Mouse (Mus musculus) spleen, adult 2 months (tissue): ENCODE results near the gene Prodh2. TPM values are rescaled to one million over a fixed set of nuclear protein-coding genes. Genes with fewer than 3 reads are reported as not detected.

Experiments used
- DNase-seq, 2 experiments: peaks; one replicate each; pipeline versions ENCODE4 v3.0.0 to v3.0.0-alpha.2; 2012 to 2021; ENCODE audit warnings: low spot score in 2 of 2, low read depth in 1 of 2
- H3K27ac ChIP-seq: fragments of 200-500 bp; 2 replicates; pipeline ENCODE4 v1.5.1; 2012; ENCODE audit warnings: low read length, inconsistent platforms; ENCODE audit not compliant: insufficient read depth
- H3K27me3 ChIP-seq: fragments of 200-500 bp; 2 replicates; pipeline ENCODE4 v1.6.1; 2012; ENCODE audit warnings: mild to moderate bottlenecking, moderate library complexity, low read length, inconsistent platforms; ENCODE audit not compliant: control insufficient read depth, insufficient read depth
- H3K36me3 ChIP-seq: fragments of 200-500 bp; 2 replicates; pipeline ENCODE4 v1.6.1; 2012; ENCODE audit warnings: mild to moderate bottlenecking, low read length, inconsistent platforms; ENCODE audit not compliant: control insufficient read depth, insufficient read depth
- H3K4me1 ChIP-seq: fragments of 200-500 bp; 2 replicates; pipeline ENCODE4 v1.6.1; 2011; ENCODE audit warnings: inconsistent platforms; ENCODE audit not compliant: control insufficient read depth, insufficient read depth, insufficient read length
- H3K4me3 ChIP-seq: fragments of 200-500 bp; 2 replicates; pipeline ENCODE4 v1.5.1; 2011; ENCODE audit warnings: mild to moderate bottlenecking, inconsistent platforms; ENCODE audit not compliant: insufficient read depth, insufficient read length; ENCODE audit errors: extremely low read depth
- CTCF ChIP-seq: fragments of 200-500 bp; IDR thresholded peaks from 2 replicates; pipeline ENCODE4 v1.5.1; 2011; ENCODE audit warnings: mild to moderate bottlenecking, inconsistent platforms; ENCODE audit not compliant: insufficient read depth, insufficient read length, insufficient replicate concordance; ENCODE audit errors: extremely low read depth
- POLR2A ChIP-seq: fragments of 200-500 bp; IDR thresholded peaks from 2 replicates; pipeline ENCODE4 v1.6.1; 2011; ENCODE audit warnings: low read depth, low read length, inconsistent platforms
- WGBS: fragments of 180-500 bp; shearing (Covaris S2); methylation state at CpG from one replicate; pipeline ENCODE4 v1.1.7; 2018; 5-methylcytosine and 5-hydroxymethylcytosine counted together
- polyA plus RNA-seq: library from polyadenylated mRNA; depleted of rRNA; stranded (reverse); fragments of >200 nt; gene quantifications from 2 replicates; pipeline ENCODE4 v1.2.3, GENCODE M21; 2012

Prodh2 gene
- polyA plus RNA-seq, 1 experiment, result 0.04 TPM

DNA sequence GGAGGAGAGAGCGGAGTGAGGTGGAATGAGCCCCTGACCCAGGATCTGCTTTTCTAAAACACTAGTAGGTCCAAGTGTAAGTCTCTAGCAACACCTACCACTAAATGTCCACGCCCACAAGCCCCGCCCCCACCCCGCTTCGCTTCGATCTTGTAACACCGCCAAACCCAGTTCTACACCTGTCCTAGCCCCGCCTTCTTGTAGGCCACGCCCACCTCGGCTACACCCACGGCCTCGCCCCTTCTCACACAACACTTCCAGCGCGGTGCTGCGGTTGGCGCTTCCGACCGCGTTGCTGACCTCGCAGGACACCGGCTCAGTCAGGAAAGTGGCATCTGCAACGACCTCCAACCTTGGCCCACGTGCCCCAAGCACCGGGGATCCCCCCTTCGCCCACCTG, 39.7 kb upstream of the Prodh2 start:
- 2% methylated on average over 24 of the region's 25 CpGs for WGBS
- no peak for TF ChIP-seq POLR2A
- no peak for TF ChIP-seq CTCF
- no peak overlapping the region for H3K4me3 ChIP-seq
- peaks cover 8% of the 10 kb centered on the region; the same call in 1 of the 2 replicates for H3K4me1 ChIP-seq
- no peaks in the 10 kb centered on the region for H3K36me3 ChIP-seq
- peak in 1 of 2 experiments; percentile 39 for DNase-seq
- H3K27me3 ChIP-seq, result peaks cover 20% of the 10 kb centered on the region
- no peak overlapping the region for H3K27ac ChIP-seq

DNA sequence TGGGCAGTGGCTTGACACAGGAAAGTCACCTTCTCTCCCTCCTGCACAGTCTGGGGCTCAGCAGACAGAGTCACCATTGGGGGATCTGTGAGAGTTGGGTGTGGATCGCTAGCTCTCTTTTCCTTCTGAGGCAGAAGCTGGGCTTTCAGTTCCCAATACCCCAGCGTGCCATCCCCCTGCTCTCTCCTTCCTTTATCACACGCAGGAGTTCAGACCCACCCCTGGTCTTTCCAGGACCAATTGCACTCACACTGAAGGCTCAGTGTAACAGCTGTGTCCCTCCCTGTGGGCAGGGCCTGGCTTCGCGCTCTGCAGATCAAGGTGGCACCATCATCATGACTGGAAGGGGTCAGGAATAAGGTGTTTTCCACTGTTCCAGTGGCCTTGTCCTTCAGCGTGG, 39.2 kb upstream of the Prodh2 start:
- H3K36me3 ChIP-seq, result no peaks in the 10 kb centered on the region
- no peak for DNase-seq
- WGBS, result 10% methylated on average over 6 of the region's 6 CpGs
- peaks cover 20% of the 10 kb centered on the region for H3K27me3 ChIP-seq
- TF ChIP-seq CTCF (no peak), POLR2A (no peak)
- peaks cover 8% of the 10 kb centered on the region; the same call in 1 of the 2 replicates for H3K4me1 ChIP-seq
- H3K27ac ChIP-seq, result no peak overlapping the region
- H3K4me3 ChIP-seq, result no peak overlapping the region

DNA sequence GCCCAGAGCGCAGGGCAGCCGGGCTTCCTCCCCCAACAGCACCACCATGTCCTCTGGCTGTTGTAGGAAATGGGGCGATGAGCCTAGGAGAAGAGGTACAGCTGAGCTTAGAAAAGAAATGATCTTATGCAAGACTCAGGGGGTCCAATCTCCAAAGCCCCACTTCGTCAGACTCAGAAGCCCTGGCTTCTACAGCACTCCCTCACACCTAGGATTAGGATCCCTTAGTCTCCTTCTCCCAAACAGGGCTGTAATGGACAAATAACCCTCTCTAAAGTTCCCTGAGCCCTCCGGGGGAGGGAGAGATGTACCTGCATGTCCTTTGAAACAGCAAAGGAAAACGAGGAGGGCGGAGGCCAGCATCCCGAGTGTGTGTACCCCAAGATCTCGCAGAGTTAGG, 36.9 kb upstream of the Prodh2 start:
- DNase-seq, result no peak
- TF ChIP-seq CTCF (no peak), POLR2A (no peak)
- no peak overlapping the region for H3K27ac ChIP-seq
- WGBS, result 7% methylated on average over 9 of the region's 9 CpGs
- no peak overlapping the region for H3K4me3 ChIP-seq
- H3K36me3 ChIP-seq, result no peaks in the 10 kb centered on the region
- peaks cover 8% of the 10 kb centered on the region; the same call in 1 of the 2 replicates for H3K4me1 ChIP-seq
- H3K27me3 ChIP-seq, result peaks cover 22% of the 10 kb centered on the region

DNA sequence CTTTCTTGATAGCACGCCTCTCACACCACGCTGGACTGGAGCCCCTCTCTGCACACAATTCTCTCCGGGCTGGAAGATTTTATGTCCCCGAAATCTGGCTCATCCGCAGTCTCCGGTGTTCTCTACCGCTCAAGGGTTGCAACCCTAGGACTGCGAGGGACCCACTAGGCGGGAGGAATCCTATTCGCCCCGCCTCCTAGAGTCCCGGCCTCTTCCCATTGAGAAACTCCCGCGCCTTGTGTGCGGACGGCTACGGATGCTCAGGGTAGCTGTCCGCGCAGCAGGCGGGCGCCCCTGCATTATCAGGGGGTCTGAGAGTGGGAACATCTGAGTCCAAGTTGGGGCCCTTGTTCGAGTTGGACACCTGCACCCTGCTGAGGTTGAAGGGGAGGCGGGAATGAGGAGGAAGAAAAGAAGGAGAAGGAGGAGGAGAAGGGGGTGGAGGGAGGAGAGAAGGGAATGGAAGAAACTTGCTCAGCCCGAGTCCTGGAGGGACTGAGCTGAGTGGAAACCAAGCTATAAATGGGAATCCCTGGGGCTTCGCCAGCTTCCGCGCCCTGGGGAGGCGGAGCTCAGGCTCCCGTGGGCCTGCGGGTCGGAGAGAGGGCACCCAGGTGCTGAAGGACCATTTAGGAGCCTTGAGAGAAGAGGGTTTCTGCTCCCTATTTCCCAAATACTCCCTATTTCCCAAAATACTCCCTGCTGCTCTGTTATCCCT, 36.4 kb upstream of the Prodh2 start:
- H3K27me3 ChIP-seq, result peaks cover 22% of the 10 kb centered on the region
- 5% methylated on average over 31 of the region's 31 CpGs for WGBS
- TF ChIP-seq CTCF (no peak), POLR2A (no peak)
- no peaks in the 10 kb centered on the region for H3K36me3 ChIP-seq
- H3K27ac ChIP-seq, result no peak overlapping the region
- no peak overlapping the region for H3K4me3 ChIP-seq
- peaks cover 8% of the 10 kb centered on the region; the same call in 1 of the 2 replicates for H3K4me1 ChIP-seq
- no peak for DNase-seq

DNA sequence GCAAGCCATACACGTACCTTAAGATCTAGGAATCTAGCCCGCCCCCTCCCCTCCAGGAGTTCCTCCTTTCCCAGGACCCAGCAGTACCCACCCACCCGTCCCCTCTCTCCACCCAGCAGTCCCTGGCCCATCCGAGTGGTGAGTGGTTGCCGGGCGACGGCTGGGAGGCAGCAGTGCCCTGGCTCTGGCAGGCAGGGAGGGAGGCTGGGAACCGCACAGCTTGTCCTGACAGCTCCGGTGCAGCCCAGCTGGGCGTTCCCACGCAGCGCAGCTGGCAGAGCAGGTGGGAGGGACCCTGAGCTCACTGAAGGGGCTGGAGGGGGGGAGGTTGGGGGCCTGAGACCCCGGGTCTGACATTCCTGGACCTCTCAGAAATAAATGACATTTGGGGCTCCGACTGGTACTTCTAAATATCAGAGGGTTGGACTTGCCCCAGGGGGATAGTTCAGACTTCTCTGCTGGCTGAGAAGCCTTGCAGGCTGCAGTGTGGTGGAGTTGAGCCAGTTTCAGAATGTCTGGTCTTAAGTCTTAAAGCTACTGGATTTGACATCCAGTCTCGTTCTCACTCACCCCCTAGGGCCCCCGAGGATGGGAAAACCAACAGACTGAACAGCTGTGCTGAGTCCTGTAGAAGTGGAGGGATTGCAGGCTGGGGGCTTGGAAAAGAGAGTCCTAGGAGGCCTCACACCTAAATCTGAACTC, 35.6 kb upstream of the Prodh2 start, which contains the start of the genes Kirrel2 and Nphs1:
Kirrel2 (minus strand) TSS at position 62 of the 702 bp plus-strand sequence.
Nphs1 (plus strand) TSS at position 687 of the 702 bp plus-strand sequence.
- WGBS, result 8% methylated on average over 16 of the region's 16 CpGs
- Histone ChIP-seq H3K4me1 (peaks cover 8% of the 10 kb centered on the region; the same call in 1 of the 2 replicates), H3K27ac (no peak within 1 kb of the TSS), H3K4me3 (no peak within 1 kb of the TSS), H3K27me3 (peaks cover 22% of the 10 kb centered on the region), H3K36me3 (no peaks in the 10 kb centered on the region)
- DNase-seq, result no peak
- TF ChIP-seq CTCF (no peak), POLR2A (no peak)

DNA sequence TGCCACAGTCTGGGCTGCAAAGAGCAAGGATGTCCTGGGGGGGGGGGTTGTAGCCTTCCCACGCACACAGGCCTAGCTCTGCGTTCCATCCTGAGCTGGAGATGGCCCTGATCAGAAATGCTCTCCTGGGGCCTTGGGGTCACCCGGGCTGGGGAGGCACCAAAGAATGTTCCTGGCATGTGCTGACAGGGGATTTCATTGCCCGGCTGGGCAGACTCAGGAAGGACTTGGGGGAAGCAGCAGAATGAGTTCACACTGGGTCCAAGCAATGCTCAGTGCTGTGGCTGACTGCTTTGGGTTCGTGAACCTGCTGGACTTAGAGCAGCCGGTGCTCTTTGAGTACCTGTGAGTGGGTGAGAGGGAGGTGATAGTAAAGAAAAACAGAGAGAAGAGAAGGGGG, 33.9 kb upstream of the Prodh2 start:
- 50% methylated on average over 6 of the region's 6 CpGs for WGBS
- Histone ChIP-seq H3K4me3 (no peak overlapping the region), H3K36me3 (no peaks in the 10 kb centered on the region), H3K27ac (no peak overlapping the region), H3K4me1 (no peaks in the 10 kb centered on the region), H3K27me3 (peaks cover 18% of the 10 kb centered on the region)
- TF ChIP-seq POLR2A (no peak), CTCF (no peak)
- DNase-seq, result no peak

DNA sequence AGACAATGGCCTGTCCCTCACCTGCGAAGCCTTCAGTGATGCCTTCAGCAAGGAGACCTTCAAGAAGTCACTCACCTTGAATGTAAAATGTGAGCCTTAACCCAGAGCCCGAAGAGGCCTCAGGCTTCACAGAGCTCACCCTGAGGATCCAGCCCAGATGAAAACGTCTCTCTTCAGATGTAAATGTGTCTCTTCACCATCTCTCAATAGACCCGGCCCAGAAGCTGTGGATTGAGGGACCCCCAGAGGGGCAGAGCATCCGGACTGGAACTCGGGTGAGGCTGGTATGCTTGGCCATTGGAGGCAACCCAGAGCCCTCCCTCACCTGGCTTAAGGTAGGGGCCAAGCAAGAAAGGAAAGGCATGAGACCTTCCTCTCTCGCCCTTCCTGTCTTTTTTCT, 29.9 kb upstream of the Prodh2 start:
- Histone ChIP-seq H3K36me3 (no peaks in the 10 kb centered on the region), H3K4me3 (no peak overlapping the region), H3K27ac (no peak overlapping the region), H3K27me3 (peaks cover 16% of the 10 kb centered on the region), H3K4me1 (no peaks in the 10 kb centered on the region)
- 32% methylated on average over 7 of the region's 7 CpGs for WGBS
- no peak for DNase-seq
- TF ChIP-seq CTCF (no peak), POLR2A (no peak)
